Mouse (Mus musculus): ENCODE measurements around the gene Vtn. TPM values are rescaled to one million over a fixed set of nuclear protein-coding genes. Genes with fewer than 3 reads are reported as not detected.

The Vtn gene
- polyA plus RNA-seq, 1 experiment from 2014 or later = 0.39 TPM

GRCm38 (mm10) chr11:78467515-78467914 lies 31.4 kb upstream of the Vtn start:
- no peak for ATAC-seq (ENCODE audit: low FRiP score, low read depth)
- H3K27me3 ChIP-seq = no peaks in the 10 kb centered on the region
- WGBS = 81% methylated on average over 7 of the region's 7 CpGs
- H3K9me3 ChIP-seq = no peaks in the 10 kb centered on the region
- H3K4me1 ChIP-seq = peaks cover 26% of the 10 kb centered on the region
- no peak overlapping the region for H3K4me3 ChIP-seq
- H3K4me2 ChIP-seq (replicated peaks) = no peak overlapping the region
- peaks cover 15% of the 10 kb centered on the region for H3K36me3 ChIP-seq
- H3K27ac ChIP-seq = no peak overlapping the region
- no peak overlapping the region for H3K9ac ChIP-seq

GRCm38 (mm10) chr11:78467932-78468331 lies 31.0 kb upstream of the Vtn start:
- H3K4me1 ChIP-seq = peaks cover 26% of the 10 kb centered on the region
- H3K4me3 ChIP-seq = no peak overlapping the region
- WGBS = 42% methylated on average over 3 of the region's 3 CpGs
- H3K36me3 ChIP-seq = peaks cover 15% of the 10 kb centered on the region
- H3K9me3 ChIP-seq = no peaks in the 10 kb centered on the region
- no peaks in the 10 kb centered on the region for H3K27me3 ChIP-seq
- no peak overlapping the region for H3K27ac ChIP-seq
- ATAC-seq (ENCODE audit: low FRiP score, low read depth) = no peak
- H3K4me2 ChIP-seq (replicated peaks) = no peak overlapping the region
- no peak overlapping the region for H3K9ac ChIP-seq

GRCm38 (mm10) chr11:78471326-78472103 lies 27.4 kb upstream of the Vtn start:
- Histone ChIP-seq H3K36me3 (peaks cover 15% of the 10 kb centered on the region), H3K9me3 (no peaks in the 10 kb centered on the region), H3K9ac (no peak overlapping the region), H3K4me1 (peaks cover 11% of the 10 kb centered on the region), H3K27me3 (no peaks in the 10 kb centered on the region), H3K4me3 (no peak overlapping the region), H3K4me2 (replicated peaks) (no peak overlapping the region), H3K27ac (no peak overlapping the region)
- 89% methylated on average over 10 of the region's 10 CpGs for WGBS
- ATAC-seq (ENCODE audit: low FRiP score, low read depth) = no peak

GRCm38 (mm10) chr11:78475289-78475688 lies 23.6 kb upstream of the Vtn start:
- no peaks in the 10 kb centered on the region for H3K27me3 ChIP-seq
- no peak overlapping the region for H3K4me3 ChIP-seq
- WGBS = 78% methylated on average over 3 of the region's 3 CpGs
- no peak overlapping the region for H3K27ac ChIP-seq
- no peaks in the 10 kb centered on the region for H3K9me3 ChIP-seq
- no peaks in the 10 kb centered on the region for H3K4me1 ChIP-seq
- no peak overlapping the region for H3K4me2 ChIP-seq (replicated peaks)
- ATAC-seq (ENCODE audit: low FRiP score, low read depth) = no peak
- peaks cover 10% of the 10 kb centered on the region for H3K36me3 ChIP-seq
- H3K9ac ChIP-seq = no peak overlapping the region

- Histone ChIP-seq H3K4me1 (no peaks in the 10 kb centered on the region), H3K36me3 (no peaks in the 10 kb centered on the region), H3K27ac (no peak overlapping the region), H3K27me3 (peaks cover 64% of the 10 kb centered on the region), H3K9ac (no peak overlapping the region), H3K9me3 (no peaks in the 10 kb centered on the region), H3K4me2 (replicated peaks) (no peak overlapping the region), H3K4me3 (no peak overlapping the region)
- WGBS = 56% methylated on average over 7 of the region's 7 CpGs
- ATAC-seq (ENCODE audit: low FRiP score, low read depth) = no peak
These were observed 15.3 kb upstream of the Vtn start for GRCm38 (mm10) chr11:78483639-78484038.

- 2% methylated on average over 8 of the region's 8 CpGs for WGBS
These were observed 10.7 kb upstream of the Vtn start for GRCm38 (mm10) chr11:78488168-78488567.

GRCm38 (mm10) chr11:78490781-78491241 lies 8.1 kb upstream of the Vtn start:
- Histone ChIP-seq H3K4me1 (peaks cover 8% of the 10 kb centered on the region), H3K4me2 (replicated peaks) (peak overlapping the region; percentile 58), H3K9ac (0 out of 2 replicates have a peak overlapping the region, but pooled peaks have one; percentile 8), H3K4me3 (peak overlapping the region; percentile 20), H3K27me3 (peaks cover 89% of the 10 kb centered on the region), H3K36me3 (no peaks in the 10 kb centered on the region), H3K27ac (no peak overlapping the region), H3K9me3 (no peaks in the 10 kb centered on the region)
- WGBS = 10% methylated on average over 48 of the region's 48 CpGs
- ATAC-seq (ENCODE audit: low FRiP score, low read depth) = no peak

More at GRCm38 (mm10) chr11:78488168-78488567, 10.7 kb upstream of the Vtn start:
- no peak overlapping the region for H3K4me3 ChIP-seq
- peaks cover 8% of the 10 kb centered on the region for H3K4me1 ChIP-seq
- no peak overlapping the region for H3K4me2 ChIP-seq (replicated peaks)
- H3K27me3 ChIP-seq = peaks cover 87% of the 10 kb centered on the region
- H3K27ac ChIP-seq = no peak overlapping the region
- no peak overlapping the region for H3K9ac ChIP-seq
- H3K9me3 ChIP-seq = no peaks in the 10 kb centered on the region
- no peak for ATAC-seq (ENCODE audit: low FRiP score, low read depth)
- H3K36me3 ChIP-seq = no peaks in the 10 kb centered on the region

- Histone ChIP-seq H3K27me3 (peaks cover 80% of the 10 kb centered on the region), H3K4me3 (no peak overlapping the region), H3K4me2 (replicated peaks) (no peak overlapping the region), H3K36me3 (no peaks in the 10 kb centered on the region), H3K4me1 (peaks cover 16% of the 10 kb centered on the region), H3K27ac (no peak overlapping the region), H3K9ac (no peak overlapping the region), H3K9me3 (no peaks in the 10 kb centered on the region)
- 4% methylated on average over 6 of the region's 6 CpGs for WGBS
- no peak for ATAC-seq (ENCODE audit: low FRiP score, low read depth)
These were observed 3.0 kb upstream of the Vtn start for GRCm38 (mm10) chr11:78495904-78496303.

GRCm38 (mm10) chr11:78497071-78497541 lies 1.8 kb upstream of the Vtn start:
- H3K36me3 ChIP-seq = no peaks in the 10 kb centered on the region
- peaks cover 78% of the 10 kb centered on the region for H3K27me3 ChIP-seq
- H3K9ac ChIP-seq = peak overlapping the region; percentile 63
- ATAC-seq (ENCODE audit: low FRiP score, low read depth) = peak; percentile 57
- H3K4me3 ChIP-seq = peak overlapping the region; percentile 61
- WGBS = 1% methylated on average over 38 of the region's 44 CpGs
- H3K9me3 ChIP-seq = no peaks in the 10 kb centered on the region
- no peak overlapping the region for H3K27ac ChIP-seq
- H3K4me1 ChIP-seq = peaks cover 13% of the 10 kb centered on the region
- peak overlapping the region; percentile 99 for H3K4me2 ChIP-seq (replicated peaks)

- Histone ChIP-seq H3K27me3 (peaks cover 73% of the 10 kb centered on the region), H3K4me1 (peaks cover 13% of the 10 kb centered on the region), H3K9me3 (no peaks in the 10 kb centered on the region), H3K4me2 (replicated peaks) (peak within 1 kb of the TSS; percentile 99), H3K36me3 (no peaks in the 10 kb centered on the region), H3K4me3 (peak within 1 kb of the TSS; percentile 61), H3K27ac (no peak within 1 kb of the TSS; the same call in 1 of the 2 replicates), H3K9ac (peak within 1 kb of the TSS; percentile 63)
- WGBS = 4% methylated on average over 36 of the region's 36 CpGs
- ATAC-seq (ENCODE audit: low FRiP score, low read depth) = peak; percentile 97
These were observed 1.1 kb upstream of the Vtn start, which contains the start of gene Sarm1 for GRCm38 (mm10) chr11:78497544-78498522. Gene Sarm1 (minus strand): TSS chr11:78497754.

- no peak overlapping the region for H3K9ac ChIP-seq
- peaks cover 13% of the 10 kb centered on the region for H3K4me1 ChIP-seq
- H3K4me3 ChIP-seq = no peak overlapping the region
- ATAC-seq (ENCODE audit: low FRiP score, low read depth) = no peak
- H3K4me2 ChIP-seq (replicated peaks) = no peak overlapping the region
- H3K9me3 ChIP-seq = no peaks in the 10 kb centered on the region
- H3K36me3 ChIP-seq = no peaks in the 10 kb centered on the region
- peaks cover 63% of the 10 kb centered on the region for H3K27me3 ChIP-seq
- WGBS = 54% methylated on average over 16 of the region's 16 CpGs
- no peak overlapping the region for H3K27ac ChIP-seq
These were observed 652 bp downstream of the Vtn start for GRCm38 (mm10) chr11:78499543-78499942.
